Mouse (Mus musculus) MEL (cell line): ENCODE results near the gene Dusp2. TPM values are rescaled to one million over a fixed set of nuclear protein-coding genes. Genes with fewer than 3 reads are reported as not detected.

Source experiments
- DNase-seq: peaks from one replicate; pipeline ENCODE4 v3.0.0; 2011; ENCODE audit warnings: low read depth, low spot score
- H3K27ac ChIP-seq: 2 replicates; pipeline ENCODE4 v1.5.1; 2012; ENCODE audit warnings: low read depth, mild to moderate bottlenecking, control low read depth, low read length, moderate library complexity; ENCODE audit not compliant: control insufficient read depth
- H3K27me3 ChIP-seq, 2 experiments: fragments of 150-350 bp in 1 of 2; sonication (generic) in 1 of 2; 2 replicates each; pipeline ENCODE4 v1.6.1; 2012; ENCODE audit warnings: low read length in 2 of 2, mild to moderate bottlenecking in 2 of 2, improper control_type of control experiment in 1 of 2, moderate library complexity in 1 of 2; ENCODE audit not compliant: insufficient read depth in 2 of 2, control insufficient read depth in 1 of 2
- H3K36me3 ChIP-seq, 2 experiments: 2 replicates each; pipeline ENCODE4 v1.6.1; 2012 to 2014; ENCODE audit warnings: low read length in 2 of 2, improper control_type of control experiment in 1 of 2, inconsistent platforms in 1 of 2, mild to moderate bottlenecking in 1 of 2; ENCODE audit not compliant: insufficient read depth in 2 of 2, control insufficient read depth in 1 of 2
- H3K4me1 ChIP-seq, 2 experiments: fragments of 150-350 bp in 1 of 2; sonication (generic) in 1 of 2; 2 replicates each; pipeline ENCODE4 v1.6.1; 2012; ENCODE audit warnings: low read length in 2 of 2, improper control_type of control experiment in 1 of 2, mild to moderate bottlenecking in 1 of 2; ENCODE audit not compliant: insufficient read depth in 2 of 2, control insufficient read depth in 1 of 2
- H3K4me3 ChIP-seq, 2 experiments: fragments of 150-350 bp in 1 of 2; sonication (generic) in 1 of 2; 2 replicates each; pipeline ENCODE4 v1.5.1; 2012; ENCODE audit warnings: low read depth in 2 of 2, low read length in 2 of 2, mild to moderate bottlenecking in 2 of 2, moderate library complexity in 2 of 2, control low read depth in 1 of 2, improper control_type of control experiment in 1 of 2; ENCODE audit not compliant: control insufficient read depth in 1 of 2, insufficient read depth in 1 of 2
- H3K79me2 ChIP-seq: 2 replicates; pipeline ENCODE4 v1.6.1; 2012; ENCODE audit warnings: mild to moderate bottlenecking, low read length, moderate library complexity; ENCODE audit not compliant: control insufficient read depth, poor library complexity, insufficient read depth
- H3K9ac ChIP-seq: 2 replicates; pipeline ENCODE4 v1.6.1; 2012; ENCODE audit warnings: low read depth, mild to moderate bottlenecking, control low read depth, low read length, moderate library complexity; ENCODE audit not compliant: control insufficient read depth, poor library complexity, severe bottlenecking
- H3K9me3 ChIP-seq: fragments of 150-350 bp; sonication (generic); replicated peaks from 2 replicates; pipeline ENCODE4 v1.6.1; 2012; ENCODE audit warnings: mild to moderate bottlenecking, low read length, improper control_type of control experiment, moderate library complexity; ENCODE audit not compliant: insufficient read depth
- CHD2 ChIP-seq: IDR thresholded peaks from 2 replicates; pipeline ENCODE4 v1.6.1; 2011; ENCODE audit warnings: low read length, improper control_type of control experiment
- E2F4 ChIP-seq: IDR thresholded peaks from 2 replicates; pipeline ENCODE4 v1.6.1; 2011; ENCODE audit warnings: low read depth, low read length, improper control_type of control experiment, borderline replicate concordance
- EP300 ChIP-seq, 2 experiments: IDR thresholded peaks; 2 replicates each; pipeline ENCODE4 v1.6.1; 2011; ENCODE audit warnings: improper control_type of control experiment in 2 of 2, low read length in 2 of 2, low read depth in 1 of 2, mild to moderate bottlenecking in 1 of 2
- GABPA ChIP-seq: IDR thresholded peaks from 2 replicates; pipeline ENCODE4 v1.6.1; 2012; ENCODE audit warnings: low read depth, mild to moderate bottlenecking, inconsistent platforms, low read length, improper control_type of control experiment, moderate library complexity
- HCFC1 ChIP-seq: IDR thresholded peaks from 2 replicates; pipeline ENCODE4 v1.6.1; 2012; ENCODE audit warnings: low read depth, mild to moderate bottlenecking, inconsistent platforms, low read length, improper control_type of control experiment, moderate library complexity
- MAFK ChIP-seq: IDR thresholded peaks from 2 replicates; pipeline ENCODE4 v1.6.1; 2011; ENCODE audit warnings: low read depth, mild to moderate bottlenecking, low read length, improper control_type of control experiment, borderline replicate concordance
- MAX ChIP-seq: IDR thresholded peaks from 2 replicates; pipeline ENCODE4 v1.6.1; 2011; ENCODE audit warnings: low read length, improper control_type of control experiment
- MYB ChIP-seq: IDR thresholded peaks from 2 replicates; pipeline ENCODE4 v1.6.1; 2011; ENCODE audit warnings: mild to moderate bottlenecking, low read depth, low read length, improper control_type of control experiment
- POLR2A ChIP-seq, 2 experiments: IDR thresholded peaks; 2 replicates each; pipeline ENCODE4 v1.6.1; 2011 to 2012; ENCODE audit warnings: low read length in 2 of 2, mild to moderate bottlenecking in 2 of 2, control low read depth in 1 of 2, improper control_type of control experiment in 1 of 2, low read depth in 1 of 2, moderate library complexity in 1 of 2; ENCODE audit not compliant: control insufficient read depth in 1 of 2, insufficient read depth in 1 of 2, poor library complexity in 1 of 2
- POLR2AphosphoS2 ChIP-seq: IDR thresholded peaks from 2 replicates; pipeline ENCODE4 v1.6.1; 2011; ENCODE audit warnings: low read length, improper control_type of control experiment
- RAD21 ChIP-seq: IDR thresholded peaks from 2 replicates; pipeline ENCODE4 v1.6.1; 2011; ENCODE audit warnings: mild to moderate bottlenecking, low read depth, low read length, improper control_type of control experiment
- SIN3A ChIP-seq: IDR thresholded peaks from 2 replicates; pipeline ENCODE4 v1.6.1; 2012; ENCODE audit warnings: low read length, improper control_type of control experiment, inconsistent platforms
- SMC3 ChIP-seq: IDR thresholded peaks from 2 replicates; pipeline ENCODE4 v1.6.1; 2011; ENCODE audit warnings: low read depth, low read length, improper control_type of control experiment
- TAL1 ChIP-seq: IDR thresholded peaks from 2 replicates; pipeline ENCODE4 v1.6.1; 2012; ENCODE audit warnings: mild to moderate bottlenecking, inconsistent platforms, low read length, moderate library complexity, mixed read lengths
- TCF12 ChIP-seq: IDR thresholded peaks from 2 replicates; pipeline ENCODE4 v1.6.1; 2014; ENCODE audit warnings: low read depth, mild to moderate bottlenecking, inconsistent platforms, low read length, improper control_type of control experiment, moderate library complexity
- USF1 ChIP-seq: IDR thresholded peaks from 2 replicates; pipeline ENCODE4 v1.6.1; 2014; ENCODE audit warnings: low read depth, mild to moderate bottlenecking, inconsistent platforms, low read length, improper control_type of control experiment, moderate library complexity
- ZC3H11A ChIP-seq: IDR thresholded peaks from 2 replicates; pipeline ENCODE4 v1.6.1; 2012; ENCODE audit warnings: low read depth, mild to moderate bottlenecking, inconsistent platforms, low read length, improper control_type of control experiment
- ZKSCAN1 ChIP-seq: IDR thresholded peaks from 2 replicates; pipeline ENCODE4 v1.6.1; 2012; ENCODE audit warnings: low read depth, mild to moderate bottlenecking, inconsistent platforms, low read length, improper control_type of control experiment, moderate library complexity
- polyA plus RNA-seq, 2 experiments: library from polyadenylated mRNA; stranded (reverse) in 1 of 2; unstranded in 1 of 2; fragments of >175 nt in 1 of 2; fragments of >200 nt in 1 of 2; gene quantifications; 2 replicates each; pipeline versions ENCODE4 v1.2.1 to v1.2.4; 2012; ENCODE audit warnings: low replicate concordance in 2 of 2, low read depth in 1 of 2; ENCODE audit not compliant: insufficient read length in 2 of 2, insufficient read depth in 1 of 2, missing spikeins in 1 of 2
- total RNA-seq: library from RNA; depleted of rRNA; stranded (reverse); fragments of 300-350 nt; gene quantifications from 2 replicates; pipeline ENCODE4 v1.2.3, GENCODE M21; 2012

Dusp2 gene
- total and polyA plus RNA-seq, 3 experiments: 10.4 to 11.6 TPM; not detected in 1

DNA sequence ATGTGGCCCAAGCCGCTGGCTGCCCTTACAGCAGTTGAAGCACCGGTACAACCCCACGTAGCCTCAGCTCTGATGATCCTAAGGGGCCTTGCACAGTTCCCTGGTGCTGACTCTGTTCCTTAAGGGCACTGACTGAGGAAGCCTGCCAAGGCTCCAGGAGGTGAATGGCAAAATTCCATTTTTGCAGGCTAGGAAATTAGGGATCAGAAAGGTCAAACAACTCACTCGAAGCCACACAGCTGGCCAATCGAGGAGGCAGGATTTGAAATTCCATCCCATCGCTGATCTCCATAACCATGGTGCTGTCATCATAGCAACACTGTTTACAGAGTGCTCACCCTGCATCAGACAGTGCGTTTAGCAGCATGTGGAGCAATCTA, 42.6 kb downstream of the Dusp2 start:
- Histone ChIP-seq H3K79me2 (no peaks in the 10 kb centered on the region), H3K9me3 (no peaks in the 10 kb centered on the region), H3K27me3 (peaks cover 0 to 1% of the 10 kb centered on the region in 2 experiments; a peak in 1 of 4 replicates), H3K27ac (no peak overlapping the region), H3K4me1 (no peaks in the 10 kb centered on the region), H3K36me3 (no peaks in the 10 kb centered on the region), H3K9ac (no peak overlapping the region), H3K4me3 (no peak overlapping the region)
- TF ChIP-seq MAFK (no peak), ZC3H11A (no peak), POLR2AphosphoS2 (no peak), GABPA (no peak), HCFC1 (no peak), USF1 (no peak), E2F4 (no peak), MAX (no peak), SMC3 (no peak), ZKSCAN1 (no peak)
- DNase-seq: no peak

DNA sequence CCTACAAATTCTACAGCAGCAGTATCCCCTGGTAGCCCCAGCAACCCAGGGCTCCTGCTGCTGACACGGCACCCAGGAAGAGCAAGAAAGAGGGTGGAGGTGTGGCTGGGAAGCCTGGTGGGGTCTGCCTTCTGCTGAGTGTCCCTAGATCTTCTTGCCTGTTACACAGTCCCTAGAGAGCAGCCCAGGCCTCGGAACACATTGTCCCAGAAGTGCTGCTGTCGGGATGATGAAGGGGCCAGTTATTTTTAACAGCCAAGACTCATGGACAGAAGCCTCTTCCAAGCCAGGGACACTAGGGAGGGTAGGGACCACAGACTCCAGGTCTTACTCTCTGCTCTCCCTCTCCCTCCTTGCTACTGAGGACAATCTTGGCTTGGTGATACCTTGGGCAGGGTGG, 43.3 kb downstream of the Dusp2 start:
- H3K27me3 ChIP-seq: 0 out of 4 replicates have a peak, but pooled peaks cover 0 to 1% of the 10 kb centered on the region in 2 experiments
- TF ChIP-seq SMC3 (no peak), RAD21 (no peak), POLR2A (IDR thresholded peaks at IDR 0.05; ENCODE audit: control insufficient read depth in 1 of 2, insufficient read depth in 1 of 2, low read depth in 1 of 2, low read length in 2 of 2, poor library complexity in 1 of 2) (no peak)
- no peaks in the 10 kb centered on the region for H3K79me2 ChIP-seq
- no peaks in the 10 kb centered on the region for H3K36me3 ChIP-seq
- H3K9ac ChIP-seq: no peak overlapping the region
- no peaks in the 10 kb centered on the region for H3K4me1 ChIP-seq
- no peak overlapping the region for H3K4me3 ChIP-seq
- no peak for DNase-seq
- H3K27ac ChIP-seq: no peak overlapping the region
- no peaks in the 10 kb centered on the region for H3K9me3 ChIP-seq

DNA sequence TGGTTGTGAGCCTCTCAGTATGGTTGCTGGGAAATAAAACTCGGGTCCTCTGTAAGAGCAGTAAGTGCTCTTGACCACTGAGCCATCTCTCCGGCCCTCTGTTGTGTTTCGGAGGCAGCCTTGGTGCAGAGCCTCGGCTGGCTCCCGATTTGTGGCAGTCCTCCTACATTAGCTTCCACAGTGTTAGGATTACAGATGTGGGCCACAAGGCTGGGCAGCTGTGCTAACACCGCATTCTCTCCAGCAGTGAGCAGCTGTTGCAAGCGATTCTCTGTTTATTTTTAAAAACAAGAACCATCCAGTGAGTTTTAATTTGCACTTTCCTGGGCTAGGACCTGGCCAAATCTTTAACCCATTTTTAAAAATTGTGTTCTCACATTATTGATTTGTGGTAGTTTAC, 47.9 kb downstream of the Dusp2 start:
- no peaks in the 10 kb centered on the region for H3K4me1 ChIP-seq
- H3K79me2 ChIP-seq: no peaks in the 10 kb centered on the region
- TF ChIP-seq SIN3A (no peak), CHD2 (no peak), ZKSCAN1 (no peak), TCF12 (no peak), POLR2A (IDR thresholded peaks at IDR 0.05; ENCODE audit: control insufficient read depth in 1 of 2, insufficient read depth in 1 of 2, low read depth in 1 of 2, low read length in 2 of 2, poor library complexity in 1 of 2) (no peak), GABPA (no peak), TAL1 (no peak), MYB (no peak), MAFK (no peak), EP300 (IDR thresholded peaks at IDR 0.05; ENCODE audit: low read depth in 1 of 2, low read length in 2 of 2) (no peak)
- TF ChIP-seq, all 39 proteins: peak for 0
- no peak overlapping the region for H3K27ac ChIP-seq
- H3K36me3 ChIP-seq: no peaks in the 10 kb centered on the region
- no peak overlapping the region for H3K9ac ChIP-seq
- no peaks in the 10 kb centered on the region for H3K9me3 ChIP-seq
- no peak overlapping the region for H3K4me3 ChIP-seq
- H3K27me3 ChIP-seq: no peaks in the 10 kb centered on the region
- no peak for DNase-seq
